Mouse (Mus musculus) MEL (cell line): ENCODE results near the gene Abcg2.

ENCODE experiments used
- CTCF ChIP-seq, 3 experiments: IDR thresholded peaks in 2 of 3; conservative IDR thresholded peaks in 1 of 3; 2 replicates each; pipeline ENCODE4 v1.5.1; 2011 to 2012; ENCODE audit warnings: low read length in 3 of 3, low read depth in 2 of 3, mild to moderate bottlenecking in 2 of 3, improper control_type of control experiment in 1 of 3, inconsistent platforms in 1 of 3, mixed read lengths in 1 of 3, moderate library complexity in 1 of 3; ENCODE audit not compliant: control insufficient read depth in 1 of 3, insufficient read depth in 1 of 3, poor library complexity in 1 of 3, severe bottlenecking in 1 of 3
- E2F4 ChIP-seq: IDR thresholded peaks from 2 replicates; pipeline ENCODE4 v1.6.1; 2011; ENCODE audit warnings: low read depth, low read length, improper control_type of control experiment, borderline replicate concordance
- ELF1 ChIP-seq: IDR thresholded peaks from 2 replicates; pipeline ENCODE4 v1.6.1; 2014; ENCODE audit warnings: low read depth, mild to moderate bottlenecking, inconsistent platforms, low read length, improper control_type of control experiment, moderate library complexity
- GATA1 ChIP-seq: IDR thresholded peaks from 2 replicates; pipeline ENCODE4 v1.6.1; 2011; ENCODE audit warnings: low read depth, low read length, improper control_type of control experiment
- JUND ChIP-seq: IDR thresholded peaks from 2 replicates; pipeline ENCODE4 v1.6.1; 2011; ENCODE audit warnings: low read depth, mild to moderate bottlenecking, improper control_type of control experiment, low read length
- KAT2A ChIP-seq: conservative IDR thresholded peaks from 2 replicates; pipeline ENCODE4 v1.6.1; 2012; ENCODE audit warnings: low read depth, low read length, improper control_type of control experiment, inconsistent platforms
- MAZ ChIP-seq: IDR thresholded peaks from 2 replicates; pipeline ENCODE4 v1.6.1; 2012; ENCODE audit warnings: low read depth, mild to moderate bottlenecking, inconsistent platforms, low read length, improper control_type of control experiment
- POLR2A ChIP-seq, 2 experiments: IDR thresholded peaks; 2 replicates each; pipeline ENCODE4 v1.6.1; 2011 to 2012; ENCODE audit warnings: low read length in 2 of 2, mild to moderate bottlenecking in 2 of 2, control low read depth in 1 of 2, improper control_type of control experiment in 1 of 2, low read depth in 1 of 2, moderate library complexity in 1 of 2; ENCODE audit not compliant: control insufficient read depth in 1 of 2, insufficient read depth in 1 of 2, poor library complexity in 1 of 2
- POLR2AphosphoS5 ChIP-seq: IDR thresholded peaks from 2 replicates; pipeline ENCODE4 v1.6.1; 2012; ENCODE audit warnings: low read depth, borderline replicate concordance, mild to moderate bottlenecking, inconsistent platforms, low read length, moderate library complexity, mixed read lengths
- SIN3A ChIP-seq: IDR thresholded peaks from 2 replicates; pipeline ENCODE4 v1.6.1; 2012; ENCODE audit warnings: low read length, improper control_type of control experiment, inconsistent platforms
- ZC3H11A ChIP-seq: IDR thresholded peaks from 2 replicates; pipeline ENCODE4 v1.6.1; 2012; ENCODE audit warnings: low read depth, mild to moderate bottlenecking, inconsistent platforms, low read length, improper control_type of control experiment

- TF ChIP-seq MAZ (no peak), POLR2AphosphoS5 (no peak), CTCF (IDR thresholded peaks at IDR 0.05 in 2 of 3, conservative IDR thresholded peaks at IDR 0.05 in 1 of 3; ENCODE audit: control insufficient read depth in 1 of 3, insufficient read depth in 1 of 3, low read depth in 2 of 3, low read length in 3 of 3, poor library complexity in 1 of 3, severe bottlenecking in 1 of 3) (no peak), ZC3H11A (no peak), JUND (no peak), E2F4 (no peak), KAT2A (no peak), GATA1 (no peak), SIN3A (no peak), ELF1 (no peak), POLR2A (IDR thresholded peaks at IDR 0.05; ENCODE audit: control insufficient read depth in 1 of 2, insufficient read depth in 1 of 2, low read depth in 1 of 2, low read length in 2 of 2, poor library complexity in 1 of 2) (no peak)
Measured at GRCm38 (mm10) chr6:58677802-58678201, 93.5 kb downstream of the Abcg2 start.
